Mouse (Mus musculus) layer of hippocampus, postnatal 36 days (tissue): ENCODE results near the gene Adamtsl5. TPM values are rescaled to one million over a fixed set of nuclear protein-coding genes. Genes with fewer than 3 reads are reported as not detected.
"Not testable (repeated sequence)": the region's sequence is repeated elsewhere in the genome, so short reads cannot be mapped to it uniquely, and the experiment has no call there.

Source experiments
- DNase-seq, 2 experiments: peaks; one replicate each; pipeline ENCODE4 v3.0.0; 2022
- total RNA-seq, 2 experiments: library from RNA; stranded (reverse); gene quantifications; 2 replicates each; pipeline ENCODE4 v1.2.3; 2021

The Adamtsl5 gene
- total RNA-seq, 2 experiments from 2014 or later = 4.9 to 5.2 TPM

DNA sequence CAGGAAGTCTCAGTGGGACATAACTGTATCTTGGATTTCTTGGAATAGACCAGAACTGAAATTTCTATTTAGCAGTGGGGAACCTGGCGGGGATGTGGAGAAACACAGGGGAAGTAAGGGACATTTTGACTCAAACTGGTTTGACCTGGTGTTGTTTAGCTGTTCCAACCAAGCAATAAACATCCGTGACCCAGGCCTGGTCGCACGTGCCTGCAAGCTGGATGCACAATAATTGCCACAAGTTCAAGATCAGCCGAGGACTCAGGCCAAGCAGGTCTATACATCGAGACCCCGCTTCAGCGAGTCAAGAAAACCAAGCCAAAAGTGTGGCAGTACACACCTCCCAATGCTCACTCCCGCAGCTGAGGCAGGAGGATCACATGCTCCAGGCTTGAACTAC, 23.8 kb upstream of the Adamtsl5 start:
- DNase-seq = no peak

- DNase-seq = no peak
Measured at GRCm38 (mm10) chr10:80371411-80371966, 23.3 kb upstream of the Adamtsl5 start.

DNA sequence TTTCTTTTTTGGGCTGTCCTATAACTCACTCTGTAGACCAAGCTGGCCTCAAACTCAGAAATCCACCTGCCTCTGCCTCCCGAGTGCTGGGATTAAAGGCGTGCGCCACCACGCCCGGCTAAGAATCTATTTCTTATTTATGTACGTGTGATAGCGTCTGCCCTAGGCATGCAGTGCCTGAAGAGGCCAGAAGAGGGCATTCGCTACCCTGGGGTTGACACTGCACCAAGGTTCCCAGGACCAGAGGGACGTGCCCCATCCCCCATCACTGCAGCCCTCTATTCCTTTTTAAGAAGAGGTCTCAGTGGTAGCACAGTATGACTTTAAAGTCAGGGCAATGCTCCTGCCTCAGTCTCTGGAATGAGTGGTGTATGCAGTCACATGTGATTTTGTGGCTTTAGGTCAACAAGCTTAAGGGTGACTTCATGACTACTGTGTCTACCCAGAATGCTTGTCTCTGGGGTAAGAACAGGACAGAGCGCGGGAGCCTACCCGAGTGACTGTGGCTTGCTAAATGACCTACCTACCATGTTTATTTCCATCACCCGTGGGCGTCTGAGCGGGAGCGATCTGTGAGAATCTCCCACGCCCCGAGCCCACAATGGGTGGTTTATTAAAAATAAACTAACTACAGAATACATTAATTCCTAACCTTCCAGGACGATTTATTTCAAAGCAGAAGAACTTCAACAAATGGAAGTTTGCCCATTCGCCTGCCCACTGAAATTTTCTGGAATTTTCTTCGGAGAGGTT, 22.0 kb upstream of the Adamtsl5 start:
- no peak for DNase-seq

DNA sequence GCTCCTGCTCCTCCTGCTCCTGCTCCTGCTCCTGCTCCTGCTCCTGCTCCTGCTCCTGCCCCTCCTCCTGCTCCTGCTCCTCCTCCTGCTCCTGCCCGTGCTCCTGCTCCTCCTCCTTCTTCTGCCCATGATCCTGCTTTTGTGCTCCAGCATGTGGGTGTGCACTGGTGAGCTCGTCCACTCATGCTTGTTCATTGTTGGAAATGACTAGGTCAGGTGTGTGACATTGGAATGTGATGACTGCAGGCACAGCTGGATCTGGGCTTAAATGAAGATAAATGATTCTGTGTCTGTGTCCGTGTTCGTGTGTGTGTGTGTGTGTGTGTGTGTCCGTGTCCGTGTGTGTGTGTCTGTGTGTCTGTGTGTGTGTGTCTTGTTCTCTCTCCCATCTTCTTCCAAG, 20.2 kb upstream of the Adamtsl5 start:
- no peak for DNase-seq

DNA sequence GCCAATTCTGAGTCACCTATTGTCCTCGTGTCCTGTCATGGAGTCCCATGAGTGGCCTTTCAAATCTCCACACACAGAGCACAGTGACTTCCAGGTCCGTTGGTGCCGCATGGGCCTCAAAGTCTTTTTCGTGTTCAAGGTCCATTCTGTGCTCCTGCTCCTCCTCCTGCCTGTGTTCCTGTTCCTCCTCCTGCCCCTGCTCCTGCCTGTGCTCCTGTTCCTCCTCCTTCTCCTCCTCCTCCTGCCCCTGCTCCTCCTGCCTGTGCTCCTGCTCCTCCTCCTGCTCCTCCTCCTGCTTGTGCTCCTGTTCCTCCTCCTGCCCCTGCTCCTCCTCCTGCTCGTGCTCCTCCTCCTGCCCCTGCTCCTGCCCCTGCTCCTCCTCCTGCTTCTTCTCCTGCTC, 19.7 kb upstream of the Adamtsl5 start:
- no peak for DNase-seq

DNA sequence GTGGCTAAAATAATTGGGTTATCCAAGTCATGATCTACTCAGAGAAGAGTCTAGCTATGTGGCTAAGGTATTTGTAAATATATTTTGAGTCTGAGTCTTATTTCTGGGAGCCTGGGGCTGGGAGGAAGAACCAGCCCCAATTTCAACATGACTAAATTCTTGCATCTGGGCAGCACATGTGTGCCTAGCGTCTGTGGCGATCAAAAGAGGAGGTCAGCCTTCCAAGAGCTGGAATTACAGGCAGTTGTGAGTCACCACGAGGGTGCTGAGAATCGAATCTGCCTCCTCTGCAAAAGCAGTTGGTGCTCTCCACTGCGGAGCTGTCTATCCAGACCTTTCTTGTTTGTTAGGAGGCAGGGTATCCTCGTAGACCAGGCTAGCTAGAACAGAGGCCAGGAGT, 17.5 kb upstream of the Adamtsl5 start:
- DNase-seq = no peak

- no peak for DNase-seq
Measured at GRCm38 (mm10) chr10:80363734-80364133, 15.5 kb upstream of the Adamtsl5 start.

GRCm38 (mm10) chr10:80357994-80358639, 9.9 kb upstream of the Adamtsl5 start:
- no peak for DNase-seq

- no peak for DNase-seq
Measured at GRCm38 (mm10) chr10:80357336-80357735, 9.1 kb upstream of the Adamtsl5 start.

DNA sequence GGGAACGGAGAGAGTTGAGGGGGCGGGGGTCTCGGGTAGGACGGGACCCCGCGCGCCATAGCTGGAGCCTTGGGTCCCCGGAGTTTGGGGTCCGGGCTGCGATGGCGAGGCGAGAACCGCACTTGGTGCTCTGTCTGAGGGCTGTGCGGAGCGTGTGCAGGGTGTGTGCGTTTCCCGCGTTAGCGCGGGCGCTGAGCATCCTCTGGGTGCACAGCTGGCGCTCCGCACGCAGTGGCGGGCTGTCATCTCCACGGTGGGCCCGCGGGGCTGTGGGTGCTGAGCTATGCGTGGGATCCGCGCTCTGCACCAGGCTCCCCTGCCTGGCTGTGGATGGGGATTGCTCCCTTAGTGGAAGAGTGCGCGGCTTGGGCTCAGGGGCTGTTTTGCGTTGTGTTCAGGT, 8.5 kb upstream of the Adamtsl5 start:
- DNase-seq = no peak

DNA sequence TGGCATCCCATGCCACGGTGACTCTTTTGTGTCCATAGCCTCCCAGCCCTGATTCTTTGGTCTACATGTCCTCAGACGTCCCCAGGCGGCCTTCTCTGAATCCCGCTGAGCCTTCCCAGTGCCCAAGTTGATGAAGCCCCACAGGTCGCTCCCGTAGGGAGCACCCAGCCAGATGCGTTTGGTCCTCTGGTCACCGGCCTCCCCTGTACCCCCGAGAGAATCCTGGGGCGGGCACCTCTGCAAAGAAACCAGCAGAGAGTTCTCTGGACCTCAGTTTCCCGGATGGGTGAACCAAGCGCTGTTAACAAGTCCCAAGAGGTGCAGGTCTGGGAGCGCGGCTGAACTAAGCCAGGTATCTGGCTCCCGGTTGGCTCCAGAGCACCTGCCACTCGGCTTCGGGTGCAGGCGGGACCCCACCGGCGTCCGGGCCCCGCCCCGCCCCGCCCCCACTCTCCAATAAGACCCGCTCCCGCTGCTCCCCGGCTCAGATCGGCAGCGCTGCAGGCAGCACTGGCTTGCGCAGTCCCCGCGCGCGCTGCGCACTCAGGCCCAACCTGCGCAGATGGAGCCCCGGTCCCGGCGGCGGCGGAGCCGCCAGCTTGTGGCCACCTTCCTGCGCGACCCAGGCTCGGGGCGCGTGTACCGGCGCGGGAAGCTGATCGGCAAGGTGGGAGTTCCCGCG, 7.9 kb upstream of the Adamtsl5 start, which contains the start of gene Plk5:
Gene Plk5 (plus strand): TSS at position 459 of the 682 bp plus-strand sequence.
- peak in 1 of 2 experiments; percentile 29 for DNase-seq

GRCm38 (mm10) chr10:80355431-80355830, 7.2 kb upstream of the Adamtsl5 start:
- peak in 1 of 2 experiments; percentile 43 for DNase-seq

DNA sequence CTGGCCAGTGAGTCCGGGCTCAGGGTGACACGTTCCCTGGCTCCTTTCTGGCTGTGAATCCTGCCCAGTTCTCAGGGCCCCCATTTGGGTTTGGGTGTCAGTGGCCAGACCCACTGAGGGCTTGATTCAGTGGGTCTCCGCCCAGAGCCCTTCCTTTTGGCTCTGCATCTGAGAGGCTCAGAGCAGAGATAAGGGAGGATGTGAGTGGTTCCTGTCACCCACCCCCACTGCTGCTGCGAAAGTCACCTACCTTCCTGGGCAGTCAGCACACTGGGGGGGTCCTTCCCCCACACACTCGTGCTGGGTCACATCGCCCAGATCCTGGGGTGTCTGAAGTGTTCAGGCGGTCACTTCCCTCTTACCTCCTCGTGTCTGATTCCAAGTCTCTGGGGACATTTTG, 4.5 kb upstream of the Adamtsl5 start:
- DNase-seq = no peak

DNA sequence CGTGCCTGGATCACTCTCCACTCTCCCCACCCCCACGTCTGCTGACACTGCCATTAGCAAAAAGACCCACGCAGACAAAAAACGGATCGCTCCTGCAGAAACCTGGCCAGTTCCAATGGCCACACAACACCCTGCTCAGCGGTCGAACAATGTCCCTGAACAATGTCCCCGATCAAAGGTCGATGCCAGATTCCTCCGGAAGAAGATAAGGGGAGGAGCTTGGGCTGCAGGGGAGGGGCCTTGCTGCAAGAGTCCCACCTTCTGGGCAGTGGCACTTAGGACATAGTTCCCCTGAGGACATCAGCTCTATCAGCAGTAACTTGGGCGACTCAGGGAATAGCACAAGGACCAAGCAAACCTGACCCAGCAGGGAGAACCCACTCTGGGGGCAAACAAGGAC, 3.7 kb upstream of the Adamtsl5 start:
- DNase-seq = no peak

DNA sequence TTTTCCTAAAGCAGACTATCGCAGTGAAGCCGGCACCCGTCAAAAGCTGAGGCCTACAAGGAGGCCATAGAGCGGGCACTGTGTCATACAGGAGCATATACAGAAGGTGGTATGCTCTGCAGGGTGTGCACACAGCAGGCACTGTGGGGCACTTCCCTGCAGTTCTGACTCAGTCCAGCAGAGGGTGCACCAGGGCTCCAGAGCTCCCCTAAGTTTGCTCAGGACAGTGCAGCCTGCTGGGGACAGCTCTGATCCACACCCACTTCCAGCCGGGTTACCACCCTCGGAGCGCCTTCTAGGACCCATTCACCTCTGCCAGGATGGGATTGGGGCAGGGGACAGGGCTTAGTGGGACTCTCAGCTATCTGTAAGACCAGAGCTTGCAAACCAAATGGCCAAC, 2.1 kb upstream of the Adamtsl5 start:
- DNase-seq = peak; percentile 79 to 81

- DNase-seq = no peak
Measured at GRCm38 (mm10) chr10:80348981-80349380, 769 bp upstream of the Adamtsl5 start.

DNA sequence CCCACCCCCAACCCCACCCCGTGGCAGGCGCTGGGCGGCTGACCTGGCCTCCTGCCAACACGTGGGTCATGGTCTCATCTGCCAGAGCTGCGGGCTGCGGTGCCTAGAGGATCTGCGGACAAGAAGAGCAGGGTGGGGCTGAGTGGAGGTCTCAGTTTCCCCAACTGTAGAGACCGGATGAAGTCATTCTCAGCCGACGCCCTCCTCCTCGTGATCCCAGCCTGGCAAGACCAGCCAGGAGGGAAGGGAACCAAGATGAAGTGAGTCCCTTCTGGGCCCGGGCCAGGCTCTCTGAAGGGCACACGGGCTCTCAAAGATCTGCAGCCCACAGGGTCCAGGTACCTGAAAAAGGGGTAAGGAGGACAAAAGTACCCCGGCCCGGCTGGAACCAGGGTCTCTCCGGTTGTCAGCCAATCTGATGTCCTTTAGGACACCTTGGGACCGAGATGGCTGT, 671 bp downstream of the Adamtsl5 start:
- DNase-seq = no peak

- not testable (repeated sequence) for DNase-seq
Measured at GRCm38 (mm10) chr10:80345929-80346328, 2.3 kb downstream of the Adamtsl5 start.

DNA sequence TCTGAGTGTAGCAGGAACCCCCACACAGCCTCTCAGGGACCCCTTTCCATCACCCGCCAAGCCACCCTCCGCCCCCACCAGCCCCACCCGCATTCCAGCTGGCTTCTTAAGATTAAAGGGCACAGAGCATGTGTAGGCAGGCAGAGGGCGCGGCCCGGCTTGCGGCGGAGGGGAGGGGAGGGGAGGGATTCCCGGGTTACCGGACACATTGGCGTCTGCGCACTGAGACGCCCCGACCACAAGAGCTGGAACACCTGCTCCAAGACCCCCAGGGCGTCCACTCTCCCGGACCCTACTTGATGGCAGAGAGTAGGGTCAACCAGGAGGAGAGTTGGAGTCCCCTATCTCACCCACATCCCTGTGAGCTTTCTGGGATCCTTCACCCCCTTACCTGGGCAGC, 3.1 kb downstream of the Adamtsl5 start:
- DNase-seq = no peak

- no peak for DNase-seq
Measured at GRCm38 (mm10) chr10:80344131-80344661, 4.0 kb downstream of the Adamtsl5 start.

DNA sequence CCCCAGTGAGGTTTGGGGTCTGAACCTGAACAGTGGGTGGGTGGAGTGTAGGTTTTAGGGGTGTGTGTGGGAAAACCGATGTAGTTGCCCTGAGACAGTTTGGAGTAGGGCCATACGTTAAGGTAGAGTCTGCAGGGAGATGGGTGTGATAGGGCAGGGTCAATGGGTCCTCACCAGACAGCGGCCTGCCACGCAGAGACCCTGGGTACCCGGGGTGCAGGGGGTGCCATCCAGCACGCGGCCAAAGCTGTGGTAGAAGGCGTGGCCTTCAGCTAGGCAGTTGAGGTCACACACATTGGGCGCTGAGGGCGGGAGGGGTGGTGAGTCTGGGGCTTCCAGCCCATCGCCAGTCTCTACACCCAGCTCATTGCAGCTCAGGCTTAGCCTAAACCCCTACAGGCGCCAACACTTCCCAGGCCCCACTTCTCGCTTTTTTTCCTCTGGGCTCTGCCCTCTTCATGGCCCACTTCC, 4.8 kb downstream of the Adamtsl5 start:
- no peak for DNase-seq

- no peak for DNase-seq
Measured at GRCm38 (mm10) chr10:80342749-80343424, 5.3 kb downstream of the Adamtsl5 start.
